Mouse (Mus musculus) liver, adult 2 months (tissue): ENCODE measurements around the gene Slc25a42.

Source experiments
- CTCF ChIP-seq: fragments of 200-500 bp; IDR thresholded peaks from 2 replicates; pipeline ENCODE4 v1.5.1; 2011; ENCODE audit warnings: low read depth, low read length, control low read depth
- POLR2A ChIP-seq: fragments of 200-500 bp; IDR thresholded peaks from 2 replicates; pipeline ENCODE4 v1.6.1; 2011; ENCODE audit warnings: low read length, control low read depth; ENCODE audit not compliant: insufficient read depth; ENCODE audit errors: extremely low read depth

DNA sequence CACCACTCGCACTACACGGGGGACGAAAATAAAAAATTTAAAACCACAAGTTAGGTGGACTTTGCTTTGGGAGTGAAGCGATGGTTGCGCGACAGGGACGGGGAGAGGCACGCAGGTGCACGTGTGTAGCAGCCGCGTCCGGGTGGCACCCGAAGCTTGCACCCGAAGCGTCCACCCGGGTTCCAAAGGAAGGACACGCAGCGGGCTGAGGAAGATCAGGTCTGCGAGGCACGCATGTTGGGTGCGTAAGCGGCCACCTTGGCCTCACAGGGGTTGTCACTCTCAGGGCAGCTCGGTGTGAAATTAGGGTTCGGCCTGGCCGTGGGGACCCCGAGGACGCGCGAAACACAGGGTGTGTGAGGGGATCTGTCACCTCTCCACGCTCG lies 386 bp downstream of the Slc25a42 start:
- TF ChIP-seq CTCF: no peak
- TF ChIP-seq POLR2A: no peak
